Mouse (Mus musculus) MEL (cell line): ENCODE data around the gene Nlk. TPM values are rescaled to one million over a fixed set of nuclear protein-coding genes. Genes with fewer than 3 reads are reported as not detected.

ENCODE experiments used
- DNase-seq: peaks from one replicate; pipeline ENCODE4 v3.0.0; 2011; ENCODE audit warnings: low read depth, low spot score
- H3K27ac ChIP-seq: 2 replicates; pipeline ENCODE4 v1.5.1; 2012; ENCODE audit warnings: low read depth, mild to moderate bottlenecking, control low read depth, low read length, moderate library complexity; ENCODE audit not compliant: control insufficient read depth
- H3K27me3 ChIP-seq, 2 experiments: fragments of 150-350 bp in 1 of 2; sonication (generic) in 1 of 2; 2 replicates each; pipeline ENCODE4 v1.6.1; 2012; ENCODE audit warnings: low read length in 2 of 2, mild to moderate bottlenecking in 2 of 2, improper control_type of control experiment in 1 of 2, moderate library complexity in 1 of 2; ENCODE audit not compliant: insufficient read depth in 2 of 2, control insufficient read depth in 1 of 2
- H3K36me3 ChIP-seq, 2 experiments: 2 replicates each; pipeline ENCODE4 v1.6.1; 2012 to 2014; ENCODE audit warnings: low read length in 2 of 2, improper control_type of control experiment in 1 of 2, inconsistent platforms in 1 of 2, mild to moderate bottlenecking in 1 of 2; ENCODE audit not compliant: insufficient read depth in 2 of 2, control insufficient read depth in 1 of 2
- H3K4me1 ChIP-seq, 2 experiments: fragments of 150-350 bp in 1 of 2; sonication (generic) in 1 of 2; 2 replicates each; pipeline ENCODE4 v1.6.1; 2012; ENCODE audit warnings: low read length in 2 of 2, improper control_type of control experiment in 1 of 2, mild to moderate bottlenecking in 1 of 2; ENCODE audit not compliant: insufficient read depth in 2 of 2, control insufficient read depth in 1 of 2
- H3K4me3 ChIP-seq, 2 experiments: fragments of 150-350 bp in 1 of 2; sonication (generic) in 1 of 2; 2 replicates each; pipeline ENCODE4 v1.5.1; 2012; ENCODE audit warnings: low read depth in 2 of 2, low read length in 2 of 2, mild to moderate bottlenecking in 2 of 2, moderate library complexity in 2 of 2, control low read depth in 1 of 2, improper control_type of control experiment in 1 of 2; ENCODE audit not compliant: control insufficient read depth in 1 of 2, insufficient read depth in 1 of 2
- H3K79me2 ChIP-seq: 2 replicates; pipeline ENCODE4 v1.6.1; 2012; ENCODE audit warnings: mild to moderate bottlenecking, low read length, moderate library complexity; ENCODE audit not compliant: control insufficient read depth, poor library complexity, insufficient read depth
- H3K9ac ChIP-seq: 2 replicates; pipeline ENCODE4 v1.6.1; 2012; ENCODE audit warnings: low read depth, mild to moderate bottlenecking, control low read depth, low read length, moderate library complexity; ENCODE audit not compliant: control insufficient read depth, poor library complexity, severe bottlenecking
- H3K9me3 ChIP-seq: fragments of 150-350 bp; sonication (generic); replicated peaks from 2 replicates; pipeline ENCODE4 v1.6.1; 2012; ENCODE audit warnings: mild to moderate bottlenecking, low read length, improper control_type of control experiment, moderate library complexity; ENCODE audit not compliant: insufficient read depth
- CHD2 ChIP-seq: IDR thresholded peaks from 2 replicates; pipeline ENCODE4 v1.6.1; 2011; ENCODE audit warnings: low read length, improper control_type of control experiment
- CTCF ChIP-seq, 3 experiments: IDR thresholded peaks in 2 of 3; conservative IDR thresholded peaks in 1 of 3; 2 replicates each; pipeline ENCODE4 v1.5.1; 2011 to 2012; ENCODE audit warnings: low read length in 3 of 3, low read depth in 2 of 3, mild to moderate bottlenecking in 2 of 3, improper control_type of control experiment in 1 of 3, inconsistent platforms in 1 of 3, mixed read lengths in 1 of 3, moderate library complexity in 1 of 3; ENCODE audit not compliant: control insufficient read depth in 1 of 3, insufficient read depth in 1 of 3, poor library complexity in 1 of 3, severe bottlenecking in 1 of 3
- E2F4 ChIP-seq: IDR thresholded peaks from 2 replicates; pipeline ENCODE4 v1.6.1; 2011; ENCODE audit warnings: low read depth, low read length, improper control_type of control experiment, borderline replicate concordance
- ELF1 ChIP-seq: IDR thresholded peaks from 2 replicates; pipeline ENCODE4 v1.6.1; 2014; ENCODE audit warnings: low read depth, mild to moderate bottlenecking, inconsistent platforms, low read length, improper control_type of control experiment, moderate library complexity
- EP300 ChIP-seq, 2 experiments: IDR thresholded peaks; 2 replicates each; pipeline ENCODE4 v1.6.1; 2011; ENCODE audit warnings: improper control_type of control experiment in 2 of 2, low read length in 2 of 2, low read depth in 1 of 2, mild to moderate bottlenecking in 1 of 2
- ETS1 ChIP-seq: IDR thresholded peaks from 2 replicates; pipeline ENCODE4 v1.6.1; 2012; ENCODE audit warnings: low read depth, mild to moderate bottlenecking, inconsistent platforms, low read length, improper control_type of control experiment, moderate library complexity
- GATA1 ChIP-seq: IDR thresholded peaks from 2 replicates; pipeline ENCODE4 v1.6.1; 2011; ENCODE audit warnings: low read depth, low read length, improper control_type of control experiment
- JUND ChIP-seq: IDR thresholded peaks from 2 replicates; pipeline ENCODE4 v1.6.1; 2011; ENCODE audit warnings: low read depth, mild to moderate bottlenecking, improper control_type of control experiment, low read length
- MAFK ChIP-seq: IDR thresholded peaks from 2 replicates; pipeline ENCODE4 v1.6.1; 2011; ENCODE audit warnings: low read depth, mild to moderate bottlenecking, low read length, improper control_type of control experiment, borderline replicate concordance
- MAX ChIP-seq: IDR thresholded peaks from 2 replicates; pipeline ENCODE4 v1.6.1; 2011; ENCODE audit warnings: low read length, improper control_type of control experiment
- MEF2A ChIP-seq: IDR thresholded peaks from 2 replicates; pipeline ENCODE4 v1.6.1; 2014; ENCODE audit warnings: low read depth, mild to moderate bottlenecking, inconsistent platforms, low read length, improper control_type of control experiment; ENCODE audit not compliant: poor library complexity, insufficient replicate concordance, severe bottlenecking; ENCODE audit errors: extremely low read depth
- MXI1 ChIP-seq: IDR thresholded peaks from 2 replicates; pipeline ENCODE4 v1.6.1; 2011; ENCODE audit warnings: mild to moderate bottlenecking, low read depth, low read length, improper control_type of control experiment
- NRF1 ChIP-seq: IDR thresholded peaks from 2 replicates; pipeline ENCODE4 v1.6.1; 2014; ENCODE audit warnings: low read depth, mild to moderate bottlenecking, inconsistent platforms, low read length, improper control_type of control experiment, moderate library complexity; ENCODE audit not compliant: poor library complexity, insufficient read depth, severe bottlenecking
- POLR2A ChIP-seq, 2 experiments: IDR thresholded peaks; 2 replicates each; pipeline ENCODE4 v1.6.1; 2011 to 2012; ENCODE audit warnings: low read length in 2 of 2, mild to moderate bottlenecking in 2 of 2, control low read depth in 1 of 2, improper control_type of control experiment in 1 of 2, low read depth in 1 of 2, moderate library complexity in 1 of 2; ENCODE audit not compliant: control insufficient read depth in 1 of 2, insufficient read depth in 1 of 2, poor library complexity in 1 of 2
- POLR2AphosphoS2 ChIP-seq: IDR thresholded peaks from 2 replicates; pipeline ENCODE4 v1.6.1; 2011; ENCODE audit warnings: low read length, improper control_type of control experiment
- SIN3A ChIP-seq: IDR thresholded peaks from 2 replicates; pipeline ENCODE4 v1.6.1; 2012; ENCODE audit warnings: low read length, improper control_type of control experiment, inconsistent platforms
- SMC3 ChIP-seq: IDR thresholded peaks from 2 replicates; pipeline ENCODE4 v1.6.1; 2011; ENCODE audit warnings: low read depth, low read length, improper control_type of control experiment
- TAL1 ChIP-seq: IDR thresholded peaks from 2 replicates; pipeline ENCODE4 v1.6.1; 2012; ENCODE audit warnings: mild to moderate bottlenecking, inconsistent platforms, low read length, moderate library complexity, mixed read lengths
- TBP ChIP-seq: IDR thresholded peaks from 2 replicates; pipeline ENCODE4 v1.8.0; 2011; ENCODE audit warnings: low read depth, low read length, improper control_type of control experiment
- TCF12 ChIP-seq: IDR thresholded peaks from 2 replicates; pipeline ENCODE4 v1.6.1; 2014; ENCODE audit warnings: low read depth, mild to moderate bottlenecking, inconsistent platforms, low read length, improper control_type of control experiment, moderate library complexity
- UBTF ChIP-seq: IDR thresholded peaks from 2 replicates; pipeline ENCODE4 v1.6.1; 2012; ENCODE audit warnings: low read depth, mild to moderate bottlenecking, inconsistent platforms, low read length, improper control_type of control experiment, moderate library complexity, borderline replicate concordance; ENCODE audit not compliant: insufficient read depth
- ZC3H11A ChIP-seq: IDR thresholded peaks from 2 replicates; pipeline ENCODE4 v1.6.1; 2012; ENCODE audit warnings: low read depth, mild to moderate bottlenecking, inconsistent platforms, low read length, improper control_type of control experiment
- ZKSCAN1 ChIP-seq: IDR thresholded peaks from 2 replicates; pipeline ENCODE4 v1.6.1; 2012; ENCODE audit warnings: low read depth, mild to moderate bottlenecking, inconsistent platforms, low read length, improper control_type of control experiment, moderate library complexity
- ZMIZ1 ChIP-seq: IDR thresholded peaks from 2 replicates; pipeline ENCODE4 v1.6.1; 2012; ENCODE audit warnings: low read depth, mild to moderate bottlenecking, inconsistent platforms, low read length, improper control_type of control experiment, moderate library complexity
- ZNF384 ChIP-seq: IDR thresholded peaks from 2 replicates; pipeline ENCODE4 v1.6.1; 2012; ENCODE audit warnings: low read depth, mild to moderate bottlenecking, inconsistent platforms, low read length, improper control_type of control experiment
- polyA plus RNA-seq, 2 experiments: library from polyadenylated mRNA; stranded (reverse) in 1 of 2; unstranded in 1 of 2; fragments of >175 nt in 1 of 2; fragments of >200 nt in 1 of 2; gene quantifications; 2 replicates each; pipeline versions ENCODE4 v1.2.1 to v1.2.4; 2012; ENCODE audit warnings: low replicate concordance in 2 of 2, low read depth in 1 of 2; ENCODE audit not compliant: insufficient read length in 2 of 2, insufficient read depth in 1 of 2, missing spikeins in 1 of 2
- total RNA-seq: library from RNA; depleted of rRNA; stranded (reverse); fragments of 300-350 nt; gene quantifications from 2 replicates; pipeline ENCODE4 v1.2.3, GENCODE M21; 2012

Nlk gene
- total and polyA plus RNA-seq, 3 experiments: 16.9 to 17.9 TPM; not detected in 1

DNA sequence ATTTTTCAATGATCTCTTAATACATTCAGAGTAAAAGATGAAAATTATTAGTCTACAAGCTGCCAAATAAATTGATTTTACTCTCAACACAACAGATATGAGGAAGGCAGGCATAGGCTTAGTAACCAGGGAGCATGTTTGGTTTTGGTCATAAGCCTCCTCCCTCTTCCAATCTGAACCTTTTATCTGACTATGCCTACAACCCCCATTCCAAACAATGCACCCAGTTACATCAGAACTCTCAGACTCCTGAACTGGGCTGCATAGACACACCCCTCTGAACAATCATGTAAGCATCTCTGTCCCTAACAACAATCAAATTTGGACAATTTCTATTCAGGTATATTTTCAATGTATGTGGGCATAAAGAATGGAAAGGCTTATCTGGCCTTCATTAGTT is 85.9 kb downstream of the Nlk start:
- H3K27me3 ChIP-seq: no peaks in the 10 kb centered on the region
- TF ChIP-seq CTCF (IDR thresholded peaks at IDR 0.05 in 2 of 3, conservative IDR thresholded peaks at IDR 0.05 in 1 of 3; ENCODE audit: control insufficient read depth in 1 of 3, insufficient read depth in 1 of 3, low read depth in 2 of 3, low read length in 3 of 3, poor library complexity in 1 of 3, severe bottlenecking in 1 of 3) (no peak), SIN3A (no peak), ELF1 (no peak), JUND (no peak), ZC3H11A (no peak), EP300 (IDR thresholded peaks at IDR 0.05; ENCODE audit: low read depth in 1 of 2, low read length in 2 of 2) (no peak), MEF2A (no peak), GATA1 (no peak), ZNF384 (no peak), NRF1 (no peak), ZKSCAN1 (no peak)
- H3K27ac ChIP-seq: no peak overlapping the region
- H3K36me3 ChIP-seq: no peaks in the 10 kb centered on the region
- no peaks in the 10 kb centered on the region for H3K79me2 ChIP-seq
- H3K4me3 ChIP-seq: no peak overlapping the region
- no peak for DNase-seq
- no peaks in the 10 kb centered on the region for H3K4me1 ChIP-seq
- H3K9me3 ChIP-seq: no peaks in the 10 kb centered on the region
- H3K9ac ChIP-seq: no peak overlapping the region

DNA sequence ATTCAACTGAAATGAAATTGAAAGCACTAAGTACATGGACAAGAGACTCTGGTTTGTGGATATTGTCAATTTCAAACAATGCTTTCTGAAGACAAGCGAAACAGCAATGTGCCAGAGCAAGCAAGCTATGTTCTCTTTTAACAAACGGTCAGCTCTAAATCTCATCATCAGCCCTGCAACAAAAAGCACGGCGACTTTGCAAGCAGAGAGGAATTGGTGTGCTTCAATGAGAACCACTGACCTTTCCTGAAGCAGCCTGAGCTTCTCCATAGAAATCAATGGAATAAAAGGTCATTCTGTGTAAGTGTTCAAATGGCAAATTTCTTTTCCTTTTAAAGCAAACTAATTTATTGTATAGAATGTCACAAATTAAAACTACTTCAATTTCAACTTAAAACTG is 87.5 kb downstream of the Nlk start:
- Histone ChIP-seq H3K4me3 (no peak overlapping the region), H3K27ac (no peak overlapping the region), H3K4me1 (peaks cover 6 to 11% of the 10 kb centered on the region in 2 experiments), H3K79me2 (no peaks in the 10 kb centered on the region), H3K36me3 (peaks cover 0 to 8% of the 10 kb centered on the region in 2 experiments; a peak in 2 of 4 replicates), H3K9me3 (no peaks in the 10 kb centered on the region), H3K9ac (no peak overlapping the region), H3K27me3 (no peaks in the 10 kb centered on the region)
- no peak for DNase-seq
- TF ChIP-seq MAX: no peak
- no peak for TF ChIP-seq MXI1
- no peak for TF ChIP-seq TAL1
- TF ChIP-seq POLR2AphosphoS2: no peak
- TF ChIP-seq MEF2A: no peak
- no peak for TF ChIP-seq ZMIZ1
- no peak for TF ChIP-seq SMC3
- TF ChIP-seq ZC3H11A: no peak
- TF ChIP-seq CTCF (IDR thresholded peaks at IDR 0.05 in 2 of 3, conservative IDR thresholded peaks at IDR 0.05 in 1 of 3; ENCODE audit: control insufficient read depth in 1 of 3, insufficient read depth in 1 of 3, low read depth in 2 of 3, low read length in 3 of 3, poor library complexity in 1 of 3, severe bottlenecking in 1 of 3): no peak
- TF ChIP-seq ZKSCAN1: no peak
- TF ChIP-seq E2F4: no peak
- TF ChIP-seq TCF12: no peak
- no peak for TF ChIP-seq TBP
- TF ChIP-seq CHD2: no peak
- no peak for TF ChIP-seq MAFK
- no peak for TF ChIP-seq POLR2A (IDR thresholded peaks at IDR 0.05; ENCODE audit: control insufficient read depth in 1 of 2, insufficient read depth in 1 of 2, low read depth in 1 of 2, low read length in 2 of 2, poor library complexity in 1 of 2)
- no peak for TF ChIP-seq UBTF
- no peak for TF ChIP-seq ETS1
